Mouse (Mus musculus) layer of hippocampus, postnatal 14 days (tissue): ENCODE data around the gene Zfp768. TPM values are rescaled to one million over a fixed set of nuclear protein-coding genes. Genes with fewer than 3 reads are reported as not detected.
"Not testable (repeated sequence)": the region's sequence is repeated elsewhere in the genome, so short reads cannot be mapped to it uniquely, and the experiment has no call there.

Source experiments
- DNase-seq, 2 experiments: peaks; one replicate each; pipeline ENCODE4 v3.0.0; 2021 to 2022; ENCODE audit warnings: low spot score in 2 of 2, mixed read lengths in 1 of 2
- total RNA-seq, 2 experiments: library from RNA; stranded (reverse); gene quantifications; 2 replicates each; pipeline ENCODE4 v1.2.3; 2021

Zfp768 gene
- total RNA-seq, 2 experiments from 2014 or later = 12.4 to 12.8 TPM

- no peak for DNase-seq
These were observed 13.1 kb upstream of the Zfp768 start for GRCm38 (mm10) chr7:127358472-127358871.

GRCm38 (mm10) chr7:127357871-127358270, 12.5 kb upstream of the Zfp768 start:
- no peak for DNase-seq

- DNase-seq = no peak
These were observed 10.4 kb upstream of the Zfp768 start for GRCm38 (mm10) chr7:127355796-127356195.

GRCm38 (mm10) chr7:127351230-127352004, 6.0 kb upstream of the Zfp768 start:
- no peak for DNase-seq

GRCm38 (mm10) chr7:127346676-127347075, 1.3 kb upstream of the Zfp768 start:
- DNase-seq = no peak

GRCm38 (mm10) chr7:127345092-127345491, 297 bp downstream of the Zfp768 start:
- peak in 1 of 2 experiments; percentile 44 for DNase-seq

GRCm38 (mm10) chr7:127344371-127344770, 1.0 kb downstream of the Zfp768 start:
- no peak for DNase-seq

- DNase-seq = no peak
These were observed 1.9 kb downstream of the Zfp768 start for GRCm38 (mm10) chr7:127343351-127344019.

- no peak for DNase-seq
These were observed 2.5 kb downstream of the Zfp768 start for GRCm38 (mm10) chr7:127342888-127343287.

- DNase-seq = no peak
These were observed 3.1 kb downstream of the Zfp768 start for GRCm38 (mm10) chr7:127342332-127342731.

- not testable (repeated sequence) for DNase-seq
These were observed 3.5 kb downstream of the Zfp768 start for GRCm38 (mm10) chr7:127341861-127342260.

- no peak for DNase-seq
These were observed 4.0 kb downstream of the Zfp768 start for GRCm38 (mm10) chr7:127341356-127341755.

GRCm38 (mm10) chr7:127337636-127338035, 7.8 kb downstream of the Zfp768 start:
- DNase-seq = no peak

- DNase-seq = no peak
These were observed 9.8 kb downstream of the Zfp768 start for GRCm38 (mm10) chr7:127335604-127336003.

- no peak for DNase-seq
These were observed 12.1 kb downstream of the Zfp768 start for GRCm38 (mm10) chr7:127333240-127333639.

GRCm38 (mm10) chr7:127326685-127327084, 18.7 kb downstream of the Zfp768 start:
- peak; percentile 48 to 79 for DNase-seq

GRCm38 (mm10) chr7:127325550-127325949, 19.8 kb downstream of the Zfp768 start:
- DNase-seq = no peak

- no peak for DNase-seq
These were observed 20.4 kb downstream of the Zfp768 start for GRCm38 (mm10) chr7:127324944-127325343.

- DNase-seq = no peak
These were observed 23.3 kb downstream of the Zfp768 start for GRCm38 (mm10) chr7:127322085-127322484.

GRCm38 (mm10) chr7:127321106-127321505, 24.3 kb downstream of the Zfp768 start:
- DNase-seq = no peak

- no peak for DNase-seq
These were observed 31.5 kb downstream of the Zfp768 start for GRCm38 (mm10) chr7:127313912-127314311.

GRCm38 (mm10) chr7:127309951-127310350, 35.4 kb downstream of the Zfp768 start:
- DNase-seq = no peak

GRCm38 (mm10) chr7:127308887-127309286, 36.5 kb downstream of the Zfp768 start:
- peak; percentile 55 to 84 for DNase-seq
